Mouse (Mus musculus) forebrain, embryonic 14.5 days (tissue): ENCODE results near the gene Prss33. TPM values are rescaled to one million over a fixed set of nuclear protein-coding genes. Genes with fewer than 3 reads are reported as not detected.

Experiments
- ATAC-seq: fragments of 200-750 bp; cut with Nextera tagmentation; 2 replicates; pipeline ENCODE4 v1.8.0; 2017; ENCODE audit warnings: mild to moderate bottlenecking, moderate library complexity
- DNase-seq: peaks from one replicate; pipeline ENCODE4 v3.0.0-alpha.2; 2015; ENCODE audit warnings: low spot score
- H3K27ac ChIP-seq: fragments of 300-500 bp; sonication (generic); 2 replicates; pipeline ENCODE4 v1.5.1; 2014; ENCODE audit warnings: low read depth, mild to moderate bottlenecking, control low read depth, low read length, moderate library complexity
- H3K27me3 ChIP-seq: fragments of 300-500 bp; sonication (generic); replicated peaks from 2 replicates; pipeline ENCODE4 v1.6.1; 2014; ENCODE audit warnings: low read length, control low read depth, mixed read lengths; ENCODE audit not compliant: control insufficient read depth, insufficient read depth
- H3K36me3 ChIP-seq: fragments of 300-500 bp; sonication (generic); 2 replicates; pipeline ENCODE4 v1.6.1; 2014; ENCODE audit warnings: low read length, control low read depth; ENCODE audit not compliant: control insufficient read depth, insufficient read depth
- H3K4me1 ChIP-seq: fragments of 300-500 bp; sonication (generic); 2 replicates; pipeline ENCODE4 v1.6.1; 2014; ENCODE audit warnings: antibody characterized with exemption, low read length, control low read depth; ENCODE audit not compliant: control insufficient read depth, insufficient read depth
- H3K4me2 ChIP-seq: fragments of 300-500 bp; sonication (generic); 2 replicates; pipeline ENCODE4 v1.6.1; 2014; ENCODE audit warnings: mild to moderate bottlenecking, control low read depth, low read length
- H3K4me3 ChIP-seq: fragments of 300-500 bp; sonication (generic); 2 replicates; pipeline ENCODE4 v1.5.1; 2014; ENCODE audit warnings: low read depth, low read length, control low read depth
- H3K9ac ChIP-seq: fragments of 300-500 bp; sonication (generic); 2 replicates; pipeline ENCODE4 v1.6.1; 2014; ENCODE audit warnings: mild to moderate bottlenecking, low read length, control low read depth, moderate library complexity
- H3K9me3 ChIP-seq: fragments of 300-500 bp; sonication (generic); replicated peaks from 2 replicates; pipeline ENCODE4 v1.6.1; 2016; ENCODE audit warnings: low read length, control low read depth, mixed read lengths; ENCODE audit not compliant: control insufficient read depth
- WGBS: fragments of 180-500 bp; shearing (Covaris S2); extraction: QIAGEN DNeasy Blood & Tissue Kit; methylation state at CpG from one replicate; pipeline ENCODE4 v1.1.7; 2014; 5-methylcytosine and 5-hydroxymethylcytosine counted together
- polyA plus RNA-seq: library from polyadenylated mRNA; unstranded; fragments of >200 nt; fragmentation: Nextera tagmentation; extraction: Ambion mirVana; gene quantifications from 2 replicates; pipeline ENCODE4 v1.2.1, GENCODE M21; 2014

The Prss33 gene
- polyA plus RNA-seq, 1 experiment from 2014 or later, result not detected

- Histone ChIP-seq H3K27ac (no peak overlapping the region), H3K27me3 (no peaks in the 10 kb centered on the region), H3K4me3 (no peak overlapping the region), H3K9me3 (no peaks in the 10 kb centered on the region), H3K36me3 (no peaks in the 10 kb centered on the region), H3K9ac (no peak overlapping the region), H3K4me1 (no peaks in the 10 kb centered on the region), H3K4me2 (no peak overlapping the region)
- ATAC-seq, result no peak
- WGBS, result 77% methylated on average over 7 of the region's 7 CpGs
- no peak for DNase-seq
Measured at GRCm38 (mm10) chr17:23797316-23797715, 38.5 kb downstream of the Prss33 start.

GRCm38 (mm10) chr17:23795323-23795722 is 40.5 kb downstream of the Prss33 start:
- H3K27ac ChIP-seq, result no peak overlapping the region
- WGBS, result 95% methylated on average over 8 of the region's 8 CpGs
- ATAC-seq (no peak), DNase-seq (no peak)
- H3K9me3 ChIP-seq, result no peaks in the 10 kb centered on the region
- H3K4me3 ChIP-seq, result no peak overlapping the region
- H3K4me2 ChIP-seq, result no peak overlapping the region
- H3K36me3 ChIP-seq, result no peaks in the 10 kb centered on the region
- peaks cover 5% of the 10 kb centered on the region for H3K4me1 ChIP-seq
- no peaks in the 10 kb centered on the region for H3K27me3 ChIP-seq
- no peak overlapping the region for H3K9ac ChIP-seq

GRCm38 (mm10) chr17:23791079-23791357 is 44.8 kb downstream of the Prss33 start:
- Histone ChIP-seq H3K27ac (peak overlapping the region; percentile 89), H3K4me2 (peak overlapping the region; percentile 79), H3K36me3 (no peaks in the 10 kb centered on the region), H3K4me3 (peak overlapping the region; percentile 35), H3K4me1 (peaks cover 17% of the 10 kb centered on the region), H3K27me3 (no peaks in the 10 kb centered on the region), H3K9me3 (no peaks in the 10 kb centered on the region), H3K9ac (peak overlapping the region; percentile 80)
- ATAC-seq (no peak), DNase-seq (no peak)
- 56% methylated on average over 2 of the region's 2 CpGs for WGBS

- DNase-seq (peak; percentile 63), ATAC-seq (peak; percentile 43)
- Histone ChIP-seq H3K4me2 (peak within 1 kb of the TSS; percentile 79), H3K36me3 (no peaks in the 10 kb centered on the region), H3K27me3 (no peaks in the 10 kb centered on the region), H3K4me1 (peaks cover 19% of the 10 kb centered on the region), H3K27ac (peak within 1 kb of the TSS; percentile 89), H3K9ac (peak within 1 kb of the TSS; percentile 80), H3K9me3 (no peaks in the 10 kb centered on the region), H3K4me3 (peak within 1 kb of the TSS; percentile 35)
- 2% methylated on average over 29 of the region's 29 CpGs for WGBS
Measured at GRCm38 (mm10) chr17:23790269-23791078, 45.4 kb downstream of the Prss33 start, which contains the start of gene Srrm2. Gene Srrm2, plus strand, starts transcription at chr17:23790532.

- H3K4me3 ChIP-seq, result peak overlapping the region; percentile 35
- peak overlapping the region; percentile 80 for H3K9ac ChIP-seq
- peaks cover 23% of the 10 kb centered on the region for H3K4me1 ChIP-seq
- peak overlapping the region; percentile 89 for H3K27ac ChIP-seq
- H3K27me3 ChIP-seq, result no peaks in the 10 kb centered on the region
- DNase-seq (no peak), ATAC-seq (no peak)
- H3K4me2 ChIP-seq, result peak overlapping the region; percentile 79
- H3K9me3 ChIP-seq, result no peaks in the 10 kb centered on the region
- WGBS, result 9% methylated on average over 8 of the region's 8 CpGs
- no peaks in the 10 kb centered on the region for H3K36me3 ChIP-seq
Measured at GRCm38 (mm10) chr17:23789749-23790268, 46.0 kb downstream of the Prss33 start.

- H3K27me3 ChIP-seq, result no peaks in the 10 kb centered on the region
- H3K9me3 ChIP-seq, result no peaks in the 10 kb centered on the region
- no peak overlapping the region for H3K27ac ChIP-seq
- no peak for DNase-seq
- peaks cover 23% of the 10 kb centered on the region for H3K4me1 ChIP-seq
- WGBS, result 87% methylated on average over 4 of the region's 4 CpGs
- H3K4me3 ChIP-seq, result no peak overlapping the region
- H3K36me3 ChIP-seq, result no peaks in the 10 kb centered on the region
- ATAC-seq, result no peak
- no peak overlapping the region for H3K4me2 ChIP-seq
- no peak overlapping the region for H3K9ac ChIP-seq
Measured at GRCm38 (mm10) chr17:23788973-23789372, 46.9 kb downstream of the Prss33 start.

GRCm38 (mm10) chr17:23786510-23786931 is 49.3 kb downstream of the Prss33 start:
- Histone ChIP-seq H3K9me3 (no peaks in the 10 kb centered on the region), H3K9ac (peak overlapping the region; percentile 75; the same call in 1 of the 2 replicates), H3K4me3 (peak overlapping the region; percentile 56), H3K36me3 (no peaks in the 10 kb centered on the region), H3K27me3 (no peaks in the 10 kb centered on the region), H3K4me2 (peak overlapping the region; percentile 73), H3K27ac (peak overlapping the region; percentile 85), H3K4me1 (peaks cover 23% of the 10 kb centered on the region)
- WGBS, result 13% methylated on average over 13 of the region's 13 CpGs
- peak; percentile 54 for ATAC-seq
- DNase-seq, result peak; percentile 66

- WGBS, result 2% methylated on average over 42 of the region's 43 CpGs
- H3K9ac ChIP-seq, result peak within 1 kb of the TSS; percentile 75
- DNase-seq, result peak; percentile 95
Measured at GRCm38 (mm10) chr17:23785561-23786471, 50.0 kb downstream of the Prss33 start, which contains the start of gene Flywch2. Gene Flywch2, minus strand, starts transcription at chr17:23786081.

More at GRCm38 (mm10) chr17:23785561-23786471, 50.0 kb downstream of the Prss33 start, which contains the start of gene Flywch2:
- no peaks in the 10 kb centered on the region for H3K36me3 ChIP-seq
- no peaks in the 10 kb centered on the region for H3K9me3 ChIP-seq
- peaks cover 21% of the 10 kb centered on the region for H3K4me1 ChIP-seq
- H3K27me3 ChIP-seq, result no peaks in the 10 kb centered on the region
- H3K27ac ChIP-seq, result peak within 1 kb of the TSS; percentile 85
- H3K4me2 ChIP-seq, result peak within 1 kb of the TSS; percentile 73
- ATAC-seq, result peak; percentile 86
- H3K4me3 ChIP-seq, result peak within 1 kb of the TSS; percentile 56
